10 mouse cellular contexts compared by ENCODE assay signal in the genomic region with DNA sequence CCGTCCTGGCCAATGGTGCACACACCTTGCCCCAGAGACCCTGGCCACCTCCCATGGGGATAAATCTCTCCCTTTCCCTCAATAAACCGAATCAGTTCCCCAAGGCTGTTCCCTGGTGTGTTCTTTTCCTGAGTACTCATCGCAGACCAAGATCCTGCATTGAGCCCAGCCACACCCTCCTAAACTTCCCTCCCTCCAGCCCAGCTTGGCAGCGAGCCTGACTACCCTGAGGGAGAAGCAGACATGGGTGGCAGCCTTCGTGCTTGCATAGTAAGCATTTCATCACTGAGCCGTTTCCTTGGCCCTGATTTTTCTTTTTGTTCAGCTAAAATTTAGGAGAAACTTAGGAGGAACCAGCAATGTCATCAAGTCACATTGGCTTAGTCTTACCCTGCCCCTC. TPM values are rescaled to one million over a fixed set of nuclear protein-coding genes. Genes with fewer than 3 reads are reported as not detected.
DNase-seq lines count a peak whose midpoint lies in the region; ATAC-seq and TF ChIP-seq lines count a peak whose summit lies in the region.
"Had no signal": no experiment of that assay in that cellular context is flagged by ENCODE, and none has a peak within 500 bp of the region (broad histone marks: within the 10 kb centered on the region; RNA-seq: fewer than 3 reads in every experiment).

No protein-coding gene starts in this region.

- H3K36me3 ChIP-seq in heart, embryonic 12.5 days: no peaks in the 10 kb centered on the region
- no peaks in the 10 kb centered on the region for H3K36me3 ChIP-seq in forebrain, embryonic 14.5 days (ENCODE audit: control insufficient read depth, insufficient read depth, low read length)
- H3K36me3 ChIP-seq: limb, embryonic 12.5 days had no signal

- H3K27me3 ChIP-seq in heart, embryonic 12.5 days (replicated peaks): peaks cover 34% of the 10 kb centered on the region
- H3K27me3 ChIP-seq in Patski: no peaks in the 10 kb centered on the region
- H3K27me3 ChIP-seq in forebrain, embryonic 14.5 days (replicated peaks; ENCODE audit: control insufficient read depth, insufficient read depth, low read length): no peaks in the 10 kb centered on the region

- no peak overlapping the region for H3K27ac ChIP-seq in heart, embryonic 12.5 days (ENCODE audit: poor library complexity, severe bottlenecking)
- H3K27ac ChIP-seq in forebrain, embryonic 14.5 days (ENCODE audit: low read depth, low read length): no peak overlapping the region
- H3K27ac ChIP-seq: limb, embryonic 12.5 days had no signal

- ATAC-seq in heart, embryonic 12.5 days (ENCODE audit: insufficient number of reproducible peaks, low FRiP score): no peak
- no peak for ATAC-seq in Patski
- ATAC-seq in forebrain, embryonic 14.5 days: no peak
- ATAC-seq: hindbrain, embryonic 16.5 days had no signal

- H3K9ac ChIP-seq in heart, embryonic 12.5 days: no peak overlapping the region
- no peak overlapping the region for H3K9ac ChIP-seq in forebrain, embryonic 14.5 days (ENCODE audit: low read length)
- H3K9ac ChIP-seq: limb, embryonic 12.5 days had no signal

- no peak overlapping the region for H3K4me3 ChIP-seq in heart, embryonic 12.5 days
- H3K4me3 ChIP-seq in forebrain, embryonic 14.5 days (ENCODE audit: low read depth, low read length): no peak overlapping the region
- H3K4me3 ChIP-seq: limb, embryonic 12.5 days had no signal

- TF ChIP-seq CTCF in Patski (IDR thresholded peaks at IDR 0.05): no peak

- CTCF ChIA-PET in Patski (lab: Charles Lee): interaction anchor here (1.5 kb wide), 1 partner anchor 43 kb away, joined by 5 read pairs; no protein-coding TSS in a partner anchor

- DNase-seq in heart, adult 11 months: peak; percentile 98
- DNase-seq in Patski (ENCODE audit: low read depth, low spot score): peak; percentile 73
- peak; percentile 51 to 63 for DNase-seq in kidney, adult 8-10 months
- DNase-seq in lung, postnatal 4 days: peak; percentile 79 to 84
- DNase-seq in forebrain, embryonic 14.5 days (ENCODE audit: low spot score): no peak
- no peak for DNase-seq in thymus, postnatal 0 days (ENCODE audit: low spot score)
- DNase-seq in spleen, adult 18-20 months: no peak

- in situ Hi-C loops in Patski (cut with MboI; ENCODE audit: low pct_unique_long_range_greater_than_20kb): no loop called here

- 52% methylated on average over 6 of the region's 6 CpGs for WGBS in heart, embryonic 12.5 days
- 61% methylated on average over 6 of the region's 6 CpGs for WGBS in forebrain, embryonic 14.5 days

- POLR2A ChIA-PET in Patski (lab: Charles Lee): no interaction called here

- H3K4me1 ChIP-seq in heart, embryonic 12.5 days (replicated peaks): peaks cover 12% of the 10 kb centered on the region; the same call in 1 of the 2 replicates
- H3K4me1 ChIP-seq in forebrain, embryonic 14.5 days (ENCODE audit: control insufficient read depth, insufficient read depth, low read length): no peaks in the 10 kb centered on the region; the same call in 1 of the 2 replicates

- H3K9me3 ChIP-seq in heart, embryonic 12.5 days (replicated peaks): no peaks in the 10 kb centered on the region
- no peaks in the 10 kb centered on the region for H3K9me3 ChIP-seq in forebrain, embryonic 14.5 days (replicated peaks; ENCODE audit: control insufficient read depth, low read length)
- H3K9me3 ChIP-seq: limb, embryonic 12.5 days had no signal

- H3K4me2 ChIP-seq in heart, embryonic 12.5 days: no peak overlapping the region
- no peak overlapping the region for H3K4me2 ChIP-seq in forebrain, embryonic 14.5 days (ENCODE audit: low read length)
- H3K4me2 ChIP-seq: limb, embryonic 12.5 days had no signal

RNA-seq across cellular contexts. Expression of gene Cbr2, which starts 1.6 kb away (rescaled TPM):
- 1.1 and 1.9 TPM in 2 replicates for polyA plus RNA-seq in heart, embryonic 12.5 days (2016; fragmentation: Nextera tagmentation; extraction: Ambion mirVana)
- 17.0 TPM for polyA plus RNA-seq in Patski (2021)
- 0.98 and 1.1 TPM in 2 replicates for polyA plus RNA-seq in forebrain, embryonic 14.5 days (2014; fragmentation: Nextera tagmentation; extraction: Ambion mirVana)
- polyA plus RNA-seq in thymus, postnatal 0 days (2015; fragmentation: Nextera tagmentation; extraction: Ambion mirVana): 179 and 229 TPM in 2 replicates

RNA-seq across cellular contexts. Expression of gene Dcxr, which starts 6.4 kb away (rescaled TPM):
- polyA plus RNA-seq in heart, embryonic 12.5 days (2016; fragmentation: Nextera tagmentation; extraction: Ambion mirVana): 4.3 and 5.4 TPM in 2 replicates
- polyA plus RNA-seq in Patski (2021): 17.2 TPM
- polyA plus RNA-seq in forebrain, embryonic 14.5 days (2014; fragmentation: Nextera tagmentation; extraction: Ambion mirVana): 11.2 and 13.7 TPM in 2 replicates
- polyA plus RNA-seq in thymus, postnatal 0 days (2015; fragmentation: Nextera tagmentation; extraction: Ambion mirVana): 78.7 and 80.4 TPM in 2 replicates

RNA-seq across cellular contexts. Expression of gene Rac3, which starts 12.3 kb away (rescaled TPM):
- polyA plus RNA-seq in heart, embryonic 12.5 days (2016; fragmentation: Nextera tagmentation; extraction: Ambion mirVana): 7.6 and 8.4 TPM in 2 replicates
- 10.0 TPM for polyA plus RNA-seq in Patski (2021)
- 110 and 119 TPM in 2 replicates for polyA plus RNA-seq in forebrain, embryonic 14.5 days (2014; fragmentation: Nextera tagmentation; extraction: Ambion mirVana)
- 16.6 and 17.4 TPM in 2 replicates for polyA plus RNA-seq in thymus, postnatal 0 days (2015; fragmentation: Nextera tagmentation; extraction: Ambion mirVana)

RNA-seq across cellular contexts. Expression of gene Lrrc45, which starts 19.8 kb away (rescaled TPM):
- polyA plus RNA-seq in heart, embryonic 12.5 days (2016; fragmentation: Nextera tagmentation; extraction: Ambion mirVana): 35.2 and 37.0 TPM in 2 replicates
- polyA plus RNA-seq in Patski (2021): 50.6 TPM
- 39.0 and 59.5 TPM in 2 replicates for polyA plus RNA-seq in forebrain, embryonic 14.5 days (2014; fragmentation: Nextera tagmentation; extraction: Ambion mirVana)
- 32.6 and 33.5 TPM in 2 replicates for polyA plus RNA-seq in thymus, postnatal 0 days (2015; fragmentation: Nextera tagmentation; extraction: Ambion mirVana)

RNA-seq across cellular contexts. Expression of gene Cenpx, which starts 20.0 kb away (rescaled TPM):
- 117 and 119 TPM in 2 replicates for polyA plus RNA-seq in heart, embryonic 12.5 days (2016; fragmentation: Nextera tagmentation; extraction: Ambion mirVana)
- polyA plus RNA-seq in Patski (2021): 21.7 TPM
- 108 and 140 TPM in 2 replicates for polyA plus RNA-seq in forebrain, embryonic 14.5 days (2014; fragmentation: Nextera tagmentation; extraction: Ambion mirVana)
- polyA plus RNA-seq in thymus, postnatal 0 days (2015; fragmentation: Nextera tagmentation; extraction: Ambion mirVana): 191 and 212 TPM in 2 replicates

Comparison
In these comparisons a context has a peak if more than half of its experiments do, and no peak if none do; other contexts are left out.
1. DNase-seq: peak in heart, adult 11 months (single experiment), Patski (single experiment), kidney, adult 8-10 months (2 of 2) and lung, postnatal 4 days (2 of 2); none in forebrain, embryonic 14.5 days (single experiment), thymus, postnatal 0 days (single experiment) and spleen, adult 18-20 months (0 of 2).
2. RNA of gene Cbr2, which starts 1.6 kb away (polyA plus RNA-seq): 179 to 229 TPM in thymus, postnatal 0 days; 17.0 TPM in Patski (single experiment), 1.1 to 1.9 TPM in heart, embryonic 12.5 days and 0.98 to 1.1 TPM in forebrain, embryonic 14.5 days; every median in the first group is over 10 times any median in the second.